Mouse (Mus musculus) testis, adult 2 months (tissue): Measurements from ENCODE around the gene Ccdc187.

Source experiments
- CTCF ChIP-seq: fragments of 200-500 bp; IDR thresholded peaks from 2 replicates; pipeline ENCODE4 v1.5.1; 2012; ENCODE audit warnings: low read depth, mild to moderate bottlenecking, inconsistent platforms, low read length, moderate library complexity; ENCODE audit not compliant: control insufficient read depth, insufficient read depth, insufficient replicate concordance
- POLR2A ChIP-seq: fragments of 200-500 bp; IDR thresholded peaks from 2 replicates; pipeline ENCODE4 v1.6.1; 2012; ENCODE audit warnings: low read depth, mild to moderate bottlenecking, inconsistent platforms, low read length, moderate library complexity; ENCODE audit not compliant: control insufficient read depth

DNA sequence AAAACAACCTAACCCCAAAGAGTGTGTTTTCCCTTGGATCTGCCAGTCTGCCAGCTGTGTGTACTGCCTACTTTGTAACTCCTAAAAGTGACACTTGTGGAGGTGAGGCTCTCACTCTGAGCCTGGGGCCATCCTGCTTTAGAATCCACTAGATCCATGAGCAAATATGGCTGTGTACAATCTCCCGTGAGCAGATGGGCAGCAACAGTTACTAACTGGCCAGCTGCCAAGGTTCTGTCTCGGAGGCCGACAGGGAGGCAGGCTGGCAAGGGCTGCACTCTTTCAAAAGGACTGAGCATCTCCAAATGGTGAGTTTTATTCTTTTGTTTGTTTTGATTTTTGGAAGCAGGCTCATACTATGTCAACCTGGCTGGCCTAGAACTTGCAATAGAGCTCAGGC is 79.8 kb downstream of the Ccdc187 start:
- TF ChIP-seq POLR2A, result no peak
- no peak for TF ChIP-seq CTCF
